Mouse (Mus musculus): Measurements from ENCODE around the gene Fam19a3. TPM values are rescaled to one million over a fixed set of nuclear protein-coding genes. Genes with fewer than 3 reads are reported as not detected.

Fam19a3 gene
- polyA plus RNA-seq, 1 experiment, result not detected

GRCm38 (mm10) chr3:104743864-104744263, 37.8 kb downstream of the Fam19a3 start:
- TF ChIP-seq POLR2A (IDR thresholded peaks at IDR 0.05; ENCODE audit: insufficient read depth, low read depth, low read length) (no peak), CTCF (IDR thresholded peaks at IDR 0.05; ENCODE audit: insufficient read depth, low read depth, low read length) (no peak)
- WGBS, result 76% methylated on average over 1 of the region's 1 CpGs
- Histone ChIP-seq H3K4me1 (ENCODE audit: control insufficient read depth, insufficient read depth, low read length) (no peaks in the 10 kb centered on the region), H3K4me3 (ENCODE audit: insufficient read depth, low read depth, low read length) (no peak overlapping the region), H3K27ac (ENCODE audit: insufficient read depth, low read depth, low read length) (no peak overlapping the region)

- TF ChIP-seq POLR2A (IDR thresholded peaks at IDR 0.05; ENCODE audit: insufficient read depth, low read depth, low read length) (no peak), CTCF (IDR thresholded peaks at IDR 0.05; ENCODE audit: insufficient read depth, low read depth, low read length) (no peak)
- no peaks in the 10 kb centered on the region for H3K4me1 ChIP-seq (ENCODE audit: control insufficient read depth, insufficient read depth, low read length)
- WGBS, result 67% methylated on average over 1 of the region's 1 CpGs
- H3K4me3 ChIP-seq (ENCODE audit: insufficient read depth, low read depth, low read length), result no peak overlapping the region
- H3K27ac ChIP-seq (ENCODE audit: insufficient read depth, low read depth, low read length), result no peak overlapping the region
Observed at GRCm38 (mm10) chr3:104743161-104743560, 38.5 kb downstream of the Fam19a3 start.

- Histone ChIP-seq H3K4me1 (ENCODE audit: control insufficient read depth, insufficient read depth, low read length) (no peaks in the 10 kb centered on the region), H3K4me3 (ENCODE audit: insufficient read depth, low read depth, low read length) (no peak overlapping the region), H3K27ac (ENCODE audit: insufficient read depth, low read depth, low read length) (no peak overlapping the region)
- WGBS, result 92% methylated on average over 3 of the region's 3 CpGs
- TF ChIP-seq POLR2A (IDR thresholded peaks at IDR 0.05; ENCODE audit: insufficient read depth, low read depth, low read length), result no peak
- no peak for TF ChIP-seq CTCF (IDR thresholded peaks at IDR 0.05; ENCODE audit: insufficient read depth, low read depth, low read length)
Observed at GRCm38 (mm10) chr3:104741954-104742353, 39.7 kb downstream of the Fam19a3 start.

- no peak overlapping the region for H3K4me3 ChIP-seq (ENCODE audit: insufficient read depth, low read depth, low read length)
- no peak for TF ChIP-seq POLR2A (IDR thresholded peaks at IDR 0.05; ENCODE audit: insufficient read depth, low read depth, low read length)
- no peak for TF ChIP-seq CTCF (IDR thresholded peaks at IDR 0.05; ENCODE audit: insufficient read depth, low read depth, low read length)
- WGBS, result 64% methylated on average over 7 of the region's 7 CpGs
- H3K27ac ChIP-seq (ENCODE audit: insufficient read depth, low read depth, low read length), result no peak overlapping the region
- no peaks in the 10 kb centered on the region for H3K4me1 ChIP-seq (ENCODE audit: control insufficient read depth, insufficient read depth, low read length)
Observed at GRCm38 (mm10) chr3:104734654-104735053, 47.0 kb downstream of the Fam19a3 start.

- H3K27ac ChIP-seq (ENCODE audit: insufficient read depth, low read depth, low read length), result no peak overlapping the region
- WGBS, result 59% methylated on average over 3 of the region's 3 CpGs
- no peaks in the 10 kb centered on the region for H3K4me1 ChIP-seq (ENCODE audit: control insufficient read depth, insufficient read depth, low read length)
- TF ChIP-seq CTCF (IDR thresholded peaks at IDR 0.05; ENCODE audit: insufficient read depth, low read depth, low read length) (no peak), POLR2A (IDR thresholded peaks at IDR 0.05; ENCODE audit: insufficient read depth, low read depth, low read length) (no peak)
- H3K4me3 ChIP-seq (ENCODE audit: insufficient read depth, low read depth, low read length), result no peak overlapping the region
Observed at GRCm38 (mm10) chr3:104732907-104733306, 48.7 kb downstream of the Fam19a3 start.

- TF ChIP-seq POLR2A (IDR thresholded peaks at IDR 0.05; ENCODE audit: insufficient read depth, low read depth, low read length), result no peak
- no peak for TF ChIP-seq CTCF (IDR thresholded peaks at IDR 0.05; ENCODE audit: insufficient read depth, low read depth, low read length)
- no peaks in the 10 kb centered on the region for H3K4me1 ChIP-seq (ENCODE audit: control insufficient read depth, insufficient read depth, low read length)
- no peak overlapping the region for H3K27ac ChIP-seq (ENCODE audit: insufficient read depth, low read depth, low read length)
- WGBS, result 51% methylated on average over 6 of the region's 6 CpGs
- H3K4me3 ChIP-seq (ENCODE audit: insufficient read depth, low read depth, low read length), result no peak overlapping the region
Observed at GRCm38 (mm10) chr3:104729270-104729839, 52.3 kb downstream of the Fam19a3 start.

Other genes starting within 250 kb of the Fam19a3 start
- not detected in 2 replicates for gene Slc16a1, start 143.2 kb downstream of the Fam19a3 start, polyA plus RNA-seq (2012; ENCODE audit: insufficient read depth, insufficient read length, low replicate concordance, missing spikeins)
- not detected in 2 replicates for gene Ppm1j, start 784 bp downstream of the Fam19a3 start, polyA plus RNA-seq (2012; ENCODE audit: insufficient read depth, insufficient read length, low replicate concordance, missing spikeins)
- gene Rhoc, start 6.5 kb upstream of the Fam19a3 start, polyA plus RNA-seq (2012; ENCODE audit: insufficient read depth, insufficient read length, low replicate concordance, missing spikeins), result not detected in 2 replicates
- not detected in 2 replicates for gene Mov10, start 36.7 kb upstream of the Fam19a3 start, polyA plus RNA-seq (2012; ENCODE audit: insufficient read depth, insufficient read length, low replicate concordance, missing spikeins)
- not detected in 2 replicates for gene St7l, start 82.2 kb upstream of the Fam19a3 start, polyA plus RNA-seq (2012; ENCODE audit: insufficient read depth, insufficient read length, low replicate concordance, missing spikeins)
- gene Capza1, start 82.7 kb upstream of the Fam19a3 start, polyA plus RNA-seq (2012; ENCODE audit: insufficient read depth, insufficient read length, low replicate concordance, missing spikeins), result 996 TPM in 1 of 2 replicates, not detected in the other
- not detected in 2 replicates for gene Wnt2b, start 180.1 kb upstream of the Fam19a3 start, polyA plus RNA-seq (2012; ENCODE audit: insufficient read depth, insufficient read length, low replicate concordance, missing spikeins)